Mouse (Mus musculus) T-helper 1 cell (primary cell): ENCODE measurements around the gene Tmem108.

Experiments
- in situ Hi-C: fragments of 300-600 bp; cut with MboI, MseI; formaldehyde crosslinking; loops from one replicate; pipeline ENCODE4 v1.15.1; 2025; ENCODE audit warnings: high pct_unique_total_duplicates

Gene Tmem108

DNA sequence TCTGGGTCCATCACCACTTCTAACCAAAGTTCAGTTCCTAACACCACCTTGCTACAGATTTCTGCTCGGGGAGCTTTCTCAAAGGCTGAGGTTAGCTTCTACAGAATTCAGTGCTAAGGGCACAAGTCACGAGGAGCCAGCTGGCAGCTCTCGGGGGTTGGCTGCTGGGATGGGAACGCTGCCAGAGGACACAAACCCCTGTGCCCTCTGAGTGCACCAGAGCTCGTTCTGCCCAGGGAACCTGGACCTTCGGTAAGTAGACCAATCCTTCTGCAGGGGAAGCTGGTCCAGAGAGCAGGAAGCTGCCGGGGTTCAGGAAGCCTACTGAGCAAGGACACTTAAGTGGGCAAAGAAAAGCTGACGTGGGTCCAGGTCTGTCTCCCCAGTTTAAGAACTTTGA lies 40.6 kb downstream of the Tmem108 start:
- in situ Hi-C loops: no loop called here

DNA sequence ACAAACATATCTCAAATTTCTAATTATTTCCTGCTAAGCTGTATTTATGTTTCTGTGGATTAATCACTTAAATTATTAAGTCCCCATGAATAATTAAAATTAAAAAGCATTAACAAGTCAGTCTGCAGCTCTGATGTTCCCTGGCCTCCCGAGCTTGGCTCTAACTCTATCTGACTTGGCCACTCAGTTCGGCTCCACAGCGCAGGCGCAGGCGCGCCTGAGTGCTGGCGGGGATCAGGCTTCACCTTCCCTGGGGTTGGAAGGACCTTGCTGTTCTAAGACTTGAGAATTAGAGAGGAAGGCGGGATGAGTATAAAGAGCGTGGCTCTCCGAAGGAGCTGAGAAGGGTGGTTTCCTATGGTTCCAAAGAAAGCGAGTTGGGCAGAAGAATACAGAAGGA lies 41.6 kb downstream of the Tmem108 start:
- in situ Hi-C loops: no loop called here

- in situ Hi-C loops: no loop called here
Observed at GRCm38 (mm10) chr9:103716002-103716401, 45.6 kb downstream of the Tmem108 start.

- in situ Hi-C loops: no loop called here
Observed at GRCm38 (mm10) chr9:103715352-103715751, 46.3 kb downstream of the Tmem108 start.

DNA sequence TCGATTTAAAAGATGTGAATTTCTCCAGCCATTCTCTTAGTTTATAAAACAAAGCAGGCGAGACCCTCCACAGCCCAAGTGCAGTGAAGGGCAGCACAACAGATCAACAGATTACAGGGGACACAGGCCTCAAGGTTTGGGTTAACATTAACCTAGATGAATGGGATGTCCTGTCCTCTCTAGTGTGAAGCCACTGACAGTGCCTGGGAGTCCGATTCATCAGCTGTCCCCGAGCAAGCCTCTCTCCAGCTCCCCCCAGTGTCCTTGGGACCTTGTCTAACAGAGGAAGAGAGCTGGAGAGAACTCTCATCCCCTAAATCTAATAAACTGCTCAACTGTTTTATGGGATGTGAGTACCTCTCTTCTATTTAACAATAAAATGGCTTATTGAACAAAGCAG lies 48.4 kb downstream of the Tmem108 start:
- in situ Hi-C loops: no loop called here

DNA sequence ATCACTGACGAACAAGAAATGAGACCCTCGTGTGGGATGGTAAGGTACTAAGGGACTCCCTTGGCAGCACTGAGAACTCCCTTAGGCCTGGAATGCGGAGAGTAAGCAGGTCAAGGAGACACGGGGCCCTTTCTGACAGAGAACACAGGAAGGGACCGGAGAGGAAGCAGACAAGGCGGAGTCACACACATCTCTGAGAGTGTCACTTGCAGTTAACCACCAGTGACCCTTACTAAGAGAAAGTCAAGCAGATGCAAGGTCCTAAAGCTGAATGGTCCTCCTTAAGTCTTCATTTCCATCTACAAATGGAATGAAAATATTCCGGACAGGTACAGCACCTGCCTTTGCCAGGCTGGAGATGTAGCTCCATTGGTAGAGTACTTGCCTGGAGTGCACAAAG lies 48.9 kb downstream of the Tmem108 start:
- in situ Hi-C loops: no loop called here

- in situ Hi-C loops: no loop called here
Observed at GRCm38 (mm10) chr9:103709694-103710093, 51.9 kb downstream of the Tmem108 start.

- in situ Hi-C loops: no loop called here
Observed at GRCm38 (mm10) chr9:103708514-103709173, 53.0 kb downstream of the Tmem108 start.

- in situ Hi-C loops: no loop called here
Observed at GRCm38 (mm10) chr9:103707857-103708256, 53.8 kb downstream of the Tmem108 start.

GRCm38 (mm10) chr9:103707000-103707790 lies 54.4 kb downstream of the Tmem108 start:
- in situ Hi-C loops: no loop called here

GRCm38 (mm10) chr9:103705717-103706116 lies 55.9 kb downstream of the Tmem108 start:
- in situ Hi-C loops: no loop called here

DNA sequence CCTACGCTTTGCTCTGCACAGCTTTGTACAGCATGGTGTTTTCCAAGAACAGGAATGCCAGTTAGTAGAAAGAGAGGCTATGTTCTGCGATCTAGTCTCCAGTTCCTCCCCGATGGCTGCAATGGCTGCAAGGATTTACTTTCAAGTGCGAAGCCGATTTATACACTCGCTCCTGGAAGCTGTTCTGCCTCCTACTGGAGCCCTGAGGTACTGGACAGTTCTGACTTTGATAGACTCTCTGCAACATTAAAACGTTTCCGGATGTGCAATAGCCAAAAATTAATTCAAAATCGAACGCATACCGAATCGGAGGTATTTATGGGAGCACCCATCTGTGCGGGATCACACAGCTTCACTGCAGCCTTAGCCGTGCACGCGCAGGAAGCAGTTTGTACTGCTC lies 58.6 kb downstream of the Tmem108 start:
- in situ Hi-C loops: no loop called here

DNA sequence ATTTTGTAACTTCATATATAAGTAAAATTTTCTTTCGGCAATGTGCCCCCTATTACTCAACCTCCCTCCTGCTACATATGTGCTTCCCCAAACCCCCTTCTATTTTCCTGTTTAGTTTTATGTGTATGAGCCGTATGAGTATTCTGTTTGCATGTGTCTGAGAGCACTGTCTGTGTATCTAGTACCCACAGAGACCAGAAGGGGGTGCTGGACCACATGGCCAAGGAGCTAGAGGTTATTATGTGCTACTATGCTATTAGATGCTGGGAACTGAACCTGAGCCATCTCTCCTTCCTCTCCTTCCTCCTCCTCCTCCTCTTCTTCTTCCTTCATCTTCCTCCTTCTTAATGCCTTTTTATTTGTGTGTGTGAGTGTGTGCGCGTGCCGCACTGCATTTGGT lies 59.2 kb downstream of the Tmem108 start:
- in situ Hi-C loops: no loop called here

DNA sequence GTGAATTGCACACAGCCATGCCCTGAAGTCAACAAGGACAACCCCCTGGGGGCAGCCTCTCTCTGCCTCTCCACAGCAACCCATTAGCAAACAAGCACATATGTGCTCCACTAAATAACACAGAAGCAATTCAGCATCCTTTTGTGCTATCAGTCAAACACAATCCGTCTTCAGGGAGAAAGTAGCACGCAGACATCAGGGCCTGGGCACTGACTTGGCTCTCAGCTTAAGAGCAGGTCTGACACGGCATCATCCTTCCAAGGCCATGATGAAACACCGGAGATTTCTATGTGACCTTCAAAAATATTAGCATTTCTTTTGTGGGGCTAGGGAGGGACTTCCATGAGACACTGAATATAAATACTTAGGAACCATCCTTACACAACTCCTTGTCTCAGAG lies 60.2 kb downstream of the Tmem108 start:
- in situ Hi-C loops: no loop called here

GRCm38 (mm10) chr9:103700240-103700639 lies 61.4 kb downstream of the Tmem108 start:
- in situ Hi-C loops: no loop called here

GRCm38 (mm10) chr9:103696967-103697366 lies 64.7 kb downstream of the Tmem108 start:
- in situ Hi-C loops: no loop called here

DNA sequence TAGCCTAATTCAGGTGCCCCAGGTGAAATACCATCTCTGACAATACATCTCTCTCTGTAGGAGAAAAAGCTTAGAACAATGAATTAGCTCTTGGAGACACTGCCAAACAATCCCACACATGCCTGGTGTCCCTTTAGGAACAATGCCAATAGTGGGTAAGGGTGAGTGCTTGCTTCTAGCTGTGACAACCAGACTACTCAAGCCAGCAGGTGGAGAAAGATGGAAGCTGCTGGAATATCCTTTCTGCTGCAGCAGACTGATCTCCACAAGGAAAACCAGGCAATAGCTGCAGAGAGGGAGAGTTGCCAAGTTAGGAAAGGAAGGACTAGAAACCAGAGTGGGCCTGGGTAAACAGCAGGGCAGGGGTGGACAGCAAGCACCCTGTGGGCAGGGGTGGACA lies 67.8 kb downstream of the Tmem108 start:
- in situ Hi-C loops: no loop called here

DNA sequence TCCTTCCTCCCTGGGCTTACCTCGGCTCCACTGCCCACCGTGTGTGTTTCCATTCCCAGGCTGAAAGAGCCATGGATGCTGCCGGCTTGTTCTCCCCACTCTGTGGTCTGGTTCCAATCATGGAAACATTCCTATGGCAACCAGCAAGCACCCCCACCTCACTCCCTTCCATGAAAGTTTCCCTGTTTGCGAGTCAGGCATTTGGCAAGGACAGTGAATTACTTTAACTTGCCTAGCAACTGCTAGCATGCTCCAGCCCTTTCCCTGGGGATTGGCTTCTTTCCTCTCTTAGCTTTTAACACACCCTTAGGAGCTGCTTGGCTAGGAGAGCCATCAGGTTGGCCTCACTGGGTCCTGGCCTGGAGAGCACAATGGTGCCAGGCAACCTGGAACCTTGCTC lies 68.9 kb downstream of the Tmem108 start:
- in situ Hi-C loops: no loop called here

- in situ Hi-C loops: no loop called here
Observed at GRCm38 (mm10) chr9:103691847-103692246, 69.8 kb downstream of the Tmem108 start.

- in situ Hi-C loops: no loop called here
Observed at GRCm38 (mm10) chr9:103690446-103690845, 71.2 kb downstream of the Tmem108 start.

- in situ Hi-C loops: loop anchor here (10.0 kb wide), 1 partner anchor 1365 kb away; the partner anchor contains the start of gene Mrpl3
Observed at GRCm38 (mm10) chr9:103689697-103690096, 71.9 kb downstream of the Tmem108 start.

DNA sequence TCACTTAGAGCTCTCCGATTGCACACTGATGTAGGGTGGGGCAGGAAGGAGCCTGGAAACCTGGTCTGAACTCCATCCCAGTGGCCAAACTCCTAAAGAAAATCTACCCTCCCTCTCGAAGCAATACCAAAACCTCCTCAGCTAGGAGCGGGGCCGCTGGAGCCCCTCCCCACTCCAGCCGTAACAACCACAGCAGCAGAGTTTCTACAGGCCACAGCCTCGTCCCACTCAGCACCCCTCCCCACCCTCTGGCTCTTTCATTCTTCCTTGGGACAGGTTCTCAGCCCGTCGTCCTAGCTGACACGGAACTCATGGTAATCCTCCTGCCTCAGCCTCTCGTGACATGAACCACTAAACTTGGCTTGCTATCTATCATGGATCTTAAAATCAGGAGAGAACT lies 72.6 kb downstream of the Tmem108 start:
- in situ Hi-C loops: loop anchor here (10.0 kb wide), 1 partner anchor 1366 kb away; the partner anchor contains the start of gene Mrpl3

GRCm38 (mm10) chr9:103687130-103687529 lies 74.5 kb downstream of the Tmem108 start:
- in situ Hi-C loops: loop anchor here (10.0 kb wide), 1 partner anchor 1368 kb away; the partner anchor contains the start of gene Mrpl3
